Mouse (Mus musculus): Measurements from ENCODE around the gene Mms19.

The Mms19 gene

GRCm38 (mm10) chr19:41898860-41899259 is 82.1 kb downstream of the Mms19 start:
- DNase-seq (ENCODE audit: low read depth), result peak; percentile 82

- DNase-seq (ENCODE audit: low read depth), result no peak
These were observed 84.6 kb downstream of the Mms19 start for GRCm38 (mm10) chr19:41896319-41896711.

- peak; percentile 93 for DNase-seq (ENCODE audit: low read depth)
These were observed 85.3 kb downstream of the Mms19 start, which contains the start of gene Rrp12 for GRCm38 (mm10) chr19:41895460-41896318. Gene Rrp12, minus strand, starts transcription at chr19:41896173.

GRCm38 (mm10) chr19:41894959-41895358 is 86.0 kb downstream of the Mms19 start:
- DNase-seq (ENCODE audit: low read depth), result no peak
